Mouse (Mus musculus) urinary bladder, adult 2 months (tissue): Measurements from ENCODE around the gene BC024978. TPM values are rescaled to one million over a fixed set of nuclear protein-coding genes. Genes with fewer than 3 reads are reported as not detected.

Experiments
- DNase-seq: peaks from one replicate; pipeline ENCODE4 v3.0.0; 2022; ENCODE audit warnings: low spot score
- polyA plus RNA-seq: library from polyadenylated mRNA; depleted of rRNA; stranded (reverse); fragments of >200 nt; gene quantifications from 2 replicates; pipeline ENCODE4 v1.2.3, GENCODE M21; 2012

The BC024978 gene
- polyA plus RNA-seq, 1 experiment: 12.0 TPM

DNA sequence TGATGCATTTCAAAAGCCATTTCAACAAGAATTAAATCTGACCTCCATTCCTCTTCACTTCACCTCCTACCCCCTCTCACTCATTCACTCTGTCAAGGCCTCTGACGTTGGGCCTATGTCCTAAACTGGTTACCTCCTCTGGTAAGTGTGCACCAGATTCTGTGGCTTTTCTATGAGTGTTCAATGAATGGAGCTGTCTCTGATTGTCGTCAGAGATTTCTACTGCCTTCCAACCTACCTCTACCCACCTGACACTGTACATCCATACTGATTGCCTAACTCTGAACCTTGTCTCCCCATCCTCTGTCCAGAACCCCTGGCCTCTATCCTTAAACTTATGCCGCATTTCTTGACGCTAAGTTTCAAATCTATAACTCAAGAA lies 17.6 kb upstream of the BC024978 start:
- DNase-seq: no peak

DNA sequence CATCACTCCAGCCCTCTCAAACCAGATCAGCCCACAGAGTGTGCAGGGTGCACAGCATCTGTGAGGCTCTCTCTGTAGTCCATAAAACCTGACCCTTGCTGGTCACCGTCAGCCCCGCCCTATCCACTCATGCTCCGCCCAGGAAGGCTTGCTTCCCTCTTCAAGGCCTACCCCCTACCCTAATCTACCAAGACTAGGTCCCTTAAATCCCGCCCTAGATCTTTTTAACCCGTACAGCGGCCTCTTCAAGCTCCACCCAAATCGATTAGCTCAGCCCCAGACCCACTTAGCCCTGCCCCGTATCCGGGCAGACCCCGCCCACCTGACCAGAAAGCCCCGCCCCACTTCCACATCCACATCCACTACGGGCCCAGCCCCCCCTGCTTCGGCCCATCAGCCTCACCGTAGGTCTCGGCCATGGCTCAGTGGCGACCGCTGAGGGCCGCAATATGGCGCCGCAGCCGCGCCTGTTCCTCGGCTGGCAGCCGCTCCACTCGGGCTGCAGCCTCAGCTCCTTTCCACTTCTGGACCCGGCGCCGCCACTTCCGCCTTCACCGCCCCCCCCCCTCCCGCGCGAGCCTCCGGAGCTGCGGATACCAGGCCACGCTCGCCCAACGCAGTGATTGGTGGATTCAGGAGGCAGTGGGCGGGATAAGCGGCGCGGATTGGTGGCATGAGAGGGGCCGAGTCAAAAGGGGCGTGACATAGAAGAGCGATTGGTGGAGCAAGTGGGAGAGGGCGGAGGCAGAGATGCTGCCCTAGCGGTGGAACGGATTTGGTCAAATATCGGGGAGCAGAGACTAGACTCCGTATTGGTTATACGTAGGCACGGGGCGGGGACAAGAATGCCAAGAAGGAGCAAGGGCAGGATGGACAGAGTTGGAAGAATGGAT lies 17.0 kb upstream of the BC024978 start, which contains the start of gene Rab4b:
TSS of gene Rab4b (minus strand) at position 573 of the 893 bp plus-strand sequence.
- peak; percentile 86 for DNase-seq

DNA sequence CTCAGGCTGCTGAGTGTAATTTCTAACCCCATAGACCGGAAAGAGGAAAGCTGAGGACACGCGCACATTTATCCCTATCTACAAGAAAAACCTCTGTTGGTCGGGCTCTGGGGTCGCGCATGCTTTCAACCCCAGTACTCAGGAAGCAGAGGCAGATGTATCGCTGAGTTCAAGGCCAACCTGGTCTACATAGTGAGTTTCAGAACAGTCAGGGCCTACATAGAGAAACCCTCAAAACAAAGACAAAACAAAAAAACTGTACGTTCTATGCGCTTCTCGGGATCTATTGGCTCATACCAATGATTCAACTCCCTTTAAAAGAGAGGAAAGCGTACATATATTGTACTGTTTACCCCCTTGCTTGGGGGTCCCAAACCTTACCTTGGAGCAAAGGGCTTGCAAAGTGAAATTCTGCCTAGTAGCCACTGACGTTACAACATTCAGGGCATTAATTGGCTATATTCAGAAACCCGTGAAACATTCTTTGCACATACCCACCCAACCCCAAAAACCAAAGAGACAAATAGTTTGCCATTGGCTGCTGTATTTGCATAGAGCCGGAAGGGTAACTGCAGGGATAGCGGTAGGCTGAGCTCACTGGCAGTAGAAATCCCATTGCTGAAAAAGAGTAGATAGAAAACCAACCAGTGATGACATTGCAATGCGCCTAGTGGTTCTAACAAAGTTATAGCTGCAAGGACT lies 16.2 kb upstream of the BC024978 start:
- DNase-seq: no peak

DNA sequence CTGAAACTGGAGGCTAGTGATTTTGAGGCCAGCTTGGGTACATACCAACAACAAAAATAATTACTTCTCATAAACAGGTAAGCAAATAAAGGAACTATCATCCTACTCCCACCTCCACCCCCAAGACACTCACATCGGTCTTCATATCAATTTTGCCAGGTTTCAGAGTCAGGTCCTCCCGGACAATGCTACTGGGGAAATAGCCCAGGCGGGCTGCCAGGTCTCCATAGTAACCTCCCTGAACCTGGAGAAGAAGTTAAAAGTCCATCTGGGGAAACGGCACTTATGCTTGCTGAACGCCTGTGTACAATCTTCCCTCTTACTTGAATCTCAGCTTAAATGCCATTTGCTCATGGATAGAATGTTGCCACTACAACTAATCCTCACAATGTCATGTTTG lies 15.5 kb upstream of the BC024978 start:
- no peak for DNase-seq

DNA sequence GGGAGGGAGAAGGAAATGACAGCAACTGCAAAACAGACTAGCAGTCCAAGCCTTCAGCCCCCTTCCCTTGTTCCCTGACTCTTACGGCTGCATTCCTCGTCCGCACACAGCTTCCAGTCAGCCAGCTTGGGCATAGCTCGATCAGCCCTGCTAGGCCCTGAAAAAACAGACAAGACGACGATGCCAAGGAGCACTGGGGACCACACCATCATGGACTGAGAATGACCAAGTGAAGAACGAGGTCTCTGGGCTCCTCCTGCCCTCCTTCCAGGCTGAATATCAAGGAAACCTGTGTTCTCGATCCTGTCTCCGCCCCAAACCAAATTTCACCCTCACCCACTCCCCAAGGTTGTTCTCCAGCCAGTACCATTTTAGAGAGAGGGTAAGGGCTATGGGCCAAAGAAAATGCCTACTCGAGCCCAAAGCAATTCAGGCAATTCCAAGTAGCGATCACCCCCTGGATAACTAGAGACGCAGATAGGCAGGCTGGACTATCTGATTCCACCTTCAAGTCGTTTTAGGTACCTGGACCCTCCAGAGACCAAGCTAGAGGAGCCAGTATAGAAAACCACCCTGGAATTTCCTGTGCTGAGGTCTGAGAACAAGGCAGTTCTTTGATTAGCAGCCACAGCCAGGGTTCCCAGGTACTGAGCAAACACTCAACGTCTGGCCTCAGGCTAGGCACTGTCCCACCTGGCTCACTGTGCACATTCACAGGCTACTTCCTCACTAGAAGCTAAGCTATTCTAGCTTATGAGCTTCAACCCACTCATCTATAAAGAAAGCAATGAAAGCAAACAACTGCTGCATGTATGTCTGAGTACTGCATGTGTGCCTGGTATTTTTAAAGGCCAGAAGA lies 14.5 kb upstream of the BC024978 start, which contains the start of the genes Gm21983 and Mia:
TSS of gene Gm21983 (minus strand) at position 250 of the 859 bp plus-strand sequence.
TSS of gene Mia (minus strand) at position 321 of the 859 bp plus-strand sequence.
- DNase-seq: no peak

DNA sequence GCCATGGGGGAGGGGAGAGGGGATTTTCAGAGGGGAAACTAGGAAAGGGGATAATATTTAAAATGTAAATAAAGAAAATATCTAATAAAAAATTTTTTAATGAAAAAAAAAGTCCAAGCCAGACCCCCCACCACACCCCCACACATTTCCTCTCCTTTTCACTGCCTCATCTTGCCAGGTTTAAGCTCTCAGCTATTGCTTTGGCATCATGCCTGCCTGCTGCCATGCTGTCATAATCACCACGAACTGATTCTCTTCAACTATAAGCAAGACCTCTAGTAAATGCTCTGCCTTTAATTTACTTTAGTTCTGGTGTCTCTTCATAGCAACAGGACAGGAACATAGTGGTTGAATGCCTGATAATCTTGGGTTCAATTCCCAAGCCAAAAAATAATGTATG lies 13.1 kb upstream of the BC024978 start:
- no peak for DNase-seq

DNA sequence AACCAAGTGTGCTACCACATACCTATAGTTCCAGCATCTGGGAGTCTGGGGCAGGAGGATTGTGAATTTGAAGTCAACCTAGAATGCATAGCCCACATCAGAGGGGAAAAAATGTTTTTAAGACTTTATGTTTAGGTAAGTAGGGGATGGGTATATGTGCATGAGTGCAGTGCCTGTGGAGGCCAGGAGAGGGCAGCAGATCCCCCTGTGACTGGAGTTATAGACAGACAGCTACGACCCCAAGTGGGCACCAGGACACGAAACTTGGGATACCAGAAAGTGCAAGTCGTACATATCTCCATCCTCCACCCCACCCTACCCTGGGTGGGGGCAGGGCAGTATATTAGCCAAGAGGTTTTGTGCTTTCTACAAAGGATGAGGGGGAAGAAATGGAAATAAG lies 10.6 kb upstream of the BC024978 start:
- DNase-seq: no peak

DNA sequence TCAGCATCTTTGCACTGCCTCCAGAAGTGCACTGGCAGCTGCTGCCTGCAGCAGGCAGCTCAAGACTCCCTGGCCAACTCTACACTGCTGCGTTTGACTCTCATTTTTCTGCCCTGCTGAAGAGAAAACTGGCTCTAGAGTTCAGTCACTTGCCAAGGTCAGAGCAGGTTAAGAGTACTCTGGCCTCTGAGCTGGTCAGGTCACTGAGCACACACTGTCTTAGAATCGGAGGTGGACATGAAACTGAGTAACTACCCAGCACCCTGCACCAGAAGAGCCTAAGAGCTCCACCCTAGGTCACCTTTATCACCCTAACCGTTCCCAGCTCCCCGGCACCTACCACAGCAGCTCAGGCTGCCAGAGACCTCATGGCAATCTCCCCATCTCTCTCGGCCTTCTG lies 9.6 kb upstream of the BC024978 start:
- DNase-seq: no peak

DNA sequence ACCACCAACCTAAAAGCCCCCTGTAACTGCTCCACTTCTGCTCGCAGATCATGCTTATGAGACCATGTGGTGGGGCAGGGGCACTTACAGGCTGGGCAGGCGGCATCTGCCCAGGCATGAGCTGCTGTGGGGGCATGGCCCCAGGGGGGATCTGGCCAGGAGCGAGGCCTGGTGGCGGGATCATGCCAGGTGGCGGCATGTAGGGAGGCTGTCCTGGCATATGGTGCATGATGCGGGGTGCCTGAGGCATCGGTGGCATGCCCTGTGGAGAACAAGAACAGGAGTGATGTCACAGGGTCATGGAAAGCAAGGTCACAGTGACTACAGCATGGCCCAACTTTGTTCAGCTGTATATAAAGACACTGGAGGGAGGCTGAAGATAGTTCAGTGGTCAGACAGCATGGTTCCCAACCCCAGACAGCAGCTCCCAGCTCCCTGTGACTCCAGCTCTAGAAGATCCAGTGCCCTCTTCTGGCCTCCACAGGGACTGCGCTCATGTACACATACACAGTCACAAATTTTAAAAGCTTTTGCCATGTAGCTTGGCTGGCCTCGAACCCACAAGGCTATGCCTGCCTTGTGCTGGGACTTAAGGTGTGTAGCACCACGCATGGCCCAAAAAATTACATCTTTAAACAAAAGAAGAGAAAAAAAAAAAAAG lies 6.2 kb upstream of the BC024978 start:
- no peak for DNase-seq

DNA sequence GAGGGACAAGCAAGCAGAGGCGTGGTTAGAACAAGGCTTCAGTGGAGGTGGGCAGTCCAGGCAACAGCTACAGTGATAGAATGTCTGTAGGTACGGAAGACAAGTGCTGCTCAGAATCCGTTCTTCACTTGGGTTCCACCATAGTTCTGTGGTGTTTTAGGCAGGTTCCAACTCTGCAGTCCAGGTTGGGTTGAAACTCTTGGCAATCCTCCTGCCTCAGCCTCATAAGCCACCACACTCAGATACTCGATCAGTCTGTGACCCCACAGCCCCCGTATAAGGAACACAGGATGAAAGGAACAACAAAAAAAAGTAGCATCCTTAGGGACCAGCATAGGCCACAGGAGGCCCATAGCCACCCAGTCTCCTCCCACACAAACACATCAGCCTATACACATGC lies 3.1 kb upstream of the BC024978 start:
- DNase-seq: no peak

DNA sequence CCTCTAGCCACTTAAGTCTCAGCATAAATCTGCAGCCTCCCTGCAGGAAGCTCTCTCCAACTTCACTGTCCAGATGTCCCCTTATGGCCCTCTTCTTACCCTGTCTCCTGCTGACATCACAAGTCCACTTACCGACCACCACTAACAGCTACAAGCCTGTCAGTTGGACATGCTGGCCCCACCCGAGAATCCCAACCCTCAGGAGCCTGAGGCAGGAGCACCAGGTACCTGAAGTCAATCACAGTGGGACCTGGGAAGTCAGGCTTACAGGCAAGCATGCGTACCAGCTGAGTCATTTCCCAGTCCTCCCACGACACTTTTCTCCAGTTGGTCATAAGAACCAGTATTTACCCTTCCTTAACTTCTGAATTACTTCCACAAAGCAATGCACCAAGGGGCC lies 1.9 kb upstream of the BC024978 start:
- DNase-seq: no peak

DNA sequence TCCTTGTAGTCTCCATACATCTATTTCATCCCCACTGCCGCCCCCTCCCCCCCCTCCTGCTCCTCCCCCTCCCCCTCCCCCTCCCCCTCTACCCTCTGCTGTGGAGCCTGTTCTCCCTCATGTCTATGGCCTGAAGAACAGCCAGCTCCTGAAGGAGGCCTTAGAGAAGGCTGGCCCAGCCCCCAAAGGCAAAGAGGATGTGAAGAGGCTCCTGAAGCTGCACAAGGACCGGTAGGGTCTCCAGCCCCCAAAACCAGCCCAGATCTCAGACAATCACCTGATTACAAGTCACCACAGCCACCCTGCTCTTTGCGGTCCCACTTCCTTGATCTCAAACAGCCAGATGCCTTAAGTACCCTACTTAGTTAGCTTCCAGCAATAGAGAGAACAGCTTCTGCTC lies 1.6 kb downstream of the BC024978 start:
- no peak for DNase-seq

DNA sequence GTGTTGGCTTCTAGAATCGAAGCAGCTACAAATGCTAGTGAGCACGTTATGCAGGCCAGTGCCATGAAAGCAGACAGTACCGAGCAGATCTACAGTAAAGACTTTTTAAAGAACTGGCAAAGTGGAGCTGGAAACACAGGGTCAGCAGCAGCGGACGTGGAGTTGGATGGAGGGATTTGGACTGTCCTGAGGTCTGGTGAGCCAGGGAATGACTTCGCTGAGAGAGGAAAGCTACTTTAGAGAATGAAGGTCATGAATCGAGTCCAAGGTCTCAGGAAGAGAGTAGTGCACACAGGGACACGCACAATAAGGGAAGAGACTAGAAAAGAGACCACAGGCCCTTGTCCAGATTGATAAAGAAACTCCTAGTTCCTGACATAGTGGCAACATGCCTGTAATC lies 2.1 kb downstream of the BC024978 start:
- no peak for DNase-seq

DNA sequence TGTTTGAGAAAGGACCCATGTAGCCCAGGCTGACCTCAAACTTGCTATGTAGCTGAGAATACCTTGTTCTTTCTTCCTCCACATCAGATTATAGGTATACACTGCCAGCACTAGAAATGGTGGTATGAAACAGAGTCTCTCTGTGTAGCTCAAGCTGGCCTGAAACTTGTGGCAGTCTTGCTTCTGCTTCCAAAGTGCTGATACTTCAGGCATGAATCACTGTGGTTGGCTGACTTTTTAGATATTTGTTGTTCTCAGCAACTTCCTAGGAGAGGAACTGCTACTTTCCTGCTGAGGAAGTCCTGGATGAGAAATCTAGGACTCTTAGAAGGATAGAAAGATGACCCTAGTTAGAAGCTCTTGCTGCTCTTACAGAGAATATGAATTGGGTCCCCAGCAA lies 2.8 kb downstream of the BC024978 start:
- DNase-seq: no peak

DNA sequence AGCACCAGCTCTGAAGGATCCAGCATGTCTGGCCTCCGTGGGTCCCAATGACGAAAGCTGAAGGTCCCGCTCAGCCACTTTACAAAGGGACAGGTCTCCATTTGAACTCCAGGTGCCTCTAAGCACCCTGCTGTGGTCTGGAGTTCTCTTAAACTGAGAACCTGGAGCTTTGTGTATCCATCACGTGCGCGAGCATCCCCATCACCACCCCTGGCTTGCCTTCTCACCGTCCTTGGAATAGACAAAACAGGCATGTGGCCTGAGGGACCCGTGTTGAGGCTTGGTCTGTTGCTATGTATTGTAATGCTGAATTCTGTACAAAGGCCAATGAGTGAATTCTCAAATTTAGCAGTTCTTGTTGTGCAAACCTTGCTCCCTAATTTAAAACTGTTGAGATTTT lies 3.2 kb downstream of the BC024978 start:
- DNase-seq: no peak

DNA sequence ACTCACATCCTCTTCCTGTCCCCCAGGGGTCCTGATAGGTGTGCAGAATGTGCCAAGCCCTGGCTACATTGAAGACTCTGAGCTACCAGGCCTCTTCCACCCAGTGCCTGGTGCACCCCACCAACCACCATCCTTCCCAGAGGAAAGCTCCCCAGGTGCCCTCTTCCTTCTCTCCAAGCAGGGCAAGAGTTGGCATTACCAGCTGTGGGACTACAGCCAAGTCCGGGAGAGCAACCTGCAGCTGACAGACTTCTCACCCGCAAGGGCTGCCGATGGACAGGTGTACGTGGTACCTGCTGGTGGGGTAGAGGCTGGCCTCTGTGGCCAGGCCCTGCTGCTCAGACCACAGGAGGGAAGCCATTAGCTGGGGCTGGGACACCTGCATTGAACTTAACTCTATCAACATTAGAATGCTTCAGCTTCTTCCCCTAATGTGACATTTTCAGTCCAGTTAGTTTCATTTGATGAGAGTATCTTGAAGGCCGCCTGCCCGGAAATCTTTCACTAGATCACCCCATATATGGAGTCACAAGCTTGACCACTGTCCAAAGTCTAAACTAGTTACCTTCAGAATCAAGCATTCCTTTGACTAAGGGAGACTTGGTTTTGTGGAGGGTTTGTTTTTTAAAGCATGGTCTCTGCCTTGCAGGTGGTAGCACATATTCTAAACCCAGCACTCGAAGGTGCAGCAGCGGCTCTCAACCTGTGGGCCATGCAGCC lies 8.3 kb downstream of the BC024978 start:
- no peak for DNase-seq

DNA sequence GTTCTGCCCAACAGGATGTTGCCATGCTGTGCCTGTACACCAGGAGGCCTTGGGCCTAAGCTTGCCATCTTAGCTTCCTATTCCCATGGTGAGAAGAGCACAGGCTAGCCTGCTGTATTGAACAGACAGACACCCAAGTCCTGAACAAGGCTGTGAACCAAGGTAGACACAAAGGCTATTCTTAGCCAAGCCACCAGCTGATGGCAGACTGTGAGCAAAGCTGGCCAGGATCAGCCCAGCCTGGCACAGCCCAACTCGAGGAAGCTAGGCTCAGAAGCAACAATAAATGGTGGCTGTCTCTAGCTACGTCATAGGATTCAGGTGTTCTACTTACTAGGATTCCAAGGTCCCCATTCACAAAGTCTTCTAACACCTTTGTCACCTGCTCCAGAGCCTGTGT lies 17.0 kb downstream of the BC024978 start:
- no peak for DNase-seq

DNA sequence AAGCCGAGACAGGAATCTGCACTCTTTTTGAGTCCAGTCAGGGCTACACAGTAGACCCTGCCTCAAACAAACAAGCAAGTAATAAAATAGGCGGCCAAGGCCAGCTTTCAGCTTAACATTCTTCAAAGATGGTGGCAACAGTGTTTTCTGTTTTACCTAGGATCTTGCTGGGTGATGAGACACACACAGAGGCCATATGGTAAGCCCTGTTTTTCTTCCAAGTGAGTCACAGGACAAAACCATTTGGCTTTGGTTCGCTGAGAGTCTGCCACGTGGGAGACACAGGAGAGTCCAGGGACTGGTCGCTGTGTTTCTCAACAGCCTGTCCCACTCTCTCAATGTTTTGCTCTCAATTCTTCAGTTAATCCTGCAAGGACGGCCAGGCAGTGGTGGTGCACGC lies 23.0 kb downstream of the BC024978 start:
- DNase-seq: no peak

DNA sequence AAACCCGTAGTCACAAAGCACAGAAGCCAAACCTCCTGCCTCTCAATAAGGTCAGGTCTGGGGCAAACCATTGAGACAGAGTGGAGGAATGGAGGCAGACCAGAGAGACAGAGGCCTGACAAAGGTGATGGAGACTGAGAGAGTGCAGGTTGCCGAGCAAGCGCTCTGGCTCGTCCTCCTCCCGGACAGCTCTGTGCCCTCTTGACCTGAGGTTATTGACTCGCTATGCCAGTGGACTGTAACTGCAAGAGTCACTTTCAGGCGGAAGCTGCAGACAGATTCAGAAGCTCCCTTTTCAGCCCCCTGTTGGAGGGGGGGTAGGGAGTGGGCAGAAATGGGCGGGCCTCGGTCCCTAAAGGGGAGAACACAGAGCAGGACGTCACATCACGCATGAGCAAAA lies 24.4 kb downstream of the BC024978 start:
- no peak for DNase-seq

DNA sequence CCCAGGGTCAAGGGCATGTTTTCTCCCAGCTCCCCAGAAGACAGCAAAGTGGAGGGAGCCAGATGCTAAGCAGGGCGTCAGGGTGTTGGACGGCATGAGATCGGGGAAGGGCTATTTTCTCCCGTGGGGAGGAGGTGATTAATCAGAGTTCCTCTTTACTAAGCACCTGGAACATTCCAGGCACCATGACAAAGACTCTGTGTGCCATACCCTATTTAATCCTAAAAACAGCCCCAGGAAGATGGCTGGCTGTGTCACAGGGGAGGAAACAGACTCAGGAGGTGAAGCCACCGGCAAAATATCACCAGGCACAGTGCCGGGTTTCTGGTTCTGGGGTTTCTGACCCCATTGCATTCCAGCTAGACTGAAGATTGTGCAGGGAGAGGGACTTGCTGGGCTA lies 26.4 kb downstream of the BC024978 start:
- DNase-seq: no peak

DNA sequence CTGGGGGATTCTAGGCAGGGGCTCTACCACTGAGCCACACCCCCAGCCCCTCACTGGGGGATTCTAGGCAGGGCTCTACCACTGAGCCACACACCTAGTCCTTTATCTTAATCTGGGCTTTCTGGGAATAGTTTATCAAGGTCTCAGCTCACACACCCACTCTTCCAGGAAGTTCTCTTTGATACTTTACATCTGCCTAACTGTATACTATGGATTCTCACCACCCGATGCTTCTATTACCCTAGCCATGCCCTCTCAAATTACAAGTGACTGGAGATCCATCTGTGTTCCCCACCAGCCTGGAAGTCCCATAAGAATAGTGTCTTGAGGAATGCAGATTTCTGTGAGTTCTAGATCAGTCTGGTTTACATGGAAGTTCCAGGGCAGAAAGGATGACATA lies 27.0 kb downstream of the BC024978 start:
- no peak for DNase-seq
